Mouse (Mus musculus) heart, postnatal 0 days (tissue): ENCODE data around the gene Gm17428. TPM values are rescaled to one million over a fixed set of nuclear protein-coding genes. Genes with fewer than 3 reads are reported as not detected.

Experiments used
- ATAC-seq: fragments of 200-750 bp; cut with Nextera tagmentation; 2 replicates; pipeline ENCODE4 v1.8.0; 2017; ENCODE audit warnings: low read depth, moderate number of reproducible peaks, moderate library complexity; ENCODE audit not compliant: insufficient read depth
- DNase-seq: peaks from one replicate; pipeline ENCODE4 v3.0.0-alpha.2; 2016; ENCODE audit warnings: low spot score
- H3K27ac ChIP-seq: fragments of 300-500 bp; sonication (generic); 2 replicates; pipeline ENCODE4 v1.5.1; 2014; ENCODE audit warnings: low read depth, mild to moderate bottlenecking
- H3K27me3 ChIP-seq: fragments of 300-500 bp; sonication (generic); 2 replicates; pipeline ENCODE4 v1.6.1; 2014; ENCODE audit warnings: low read length, mixed read lengths; ENCODE audit not compliant: control insufficient read depth, insufficient read depth
- H3K36me3 ChIP-seq: fragments of 300-500 bp; sonication (generic); replicated peaks from 2 replicates; pipeline ENCODE4 v1.6.1; 2014; ENCODE audit warnings: low read length, mixed read lengths; ENCODE audit not compliant: control insufficient read depth, insufficient read depth
- H3K4me1 ChIP-seq: fragments of 300-500 bp; sonication (generic); 2 replicates; pipeline ENCODE4 v1.6.1; 2014; ENCODE audit warnings: antibody characterized with exemption; ENCODE audit not compliant: control insufficient read depth, insufficient read depth
- H3K4me2 ChIP-seq: fragments of 300-500 bp; sonication (generic); 2 replicates; pipeline ENCODE4 v1.6.1; 2014; ENCODE audit warnings: low read depth, mild to moderate bottlenecking, low read length, moderate library complexity
- H3K4me3 ChIP-seq: fragments of 300-500 bp; sonication (generic); 2 replicates; pipeline ENCODE4 v1.5.1; 2014; ENCODE audit warnings: low read depth, low read length
- H3K9ac ChIP-seq: fragments of 300-500 bp; sonication (generic); replicated peaks from 2 replicates; pipeline ENCODE4 v1.6.1; 2014; ENCODE audit warnings: low read depth, low read length, mixed read lengths
- H3K9me3 ChIP-seq: fragments of 300-500 bp; sonication (generic); replicated peaks from 2 replicates; pipeline ENCODE4 v1.6.1; 2016; ENCODE audit warnings: low read length; ENCODE audit not compliant: control insufficient read depth
- CTCF ChIP-seq: IDR thresholded peaks from 2 replicates; pipeline ENCODE4 v1.5.1; 2016; ENCODE audit warnings: antibody characterized with exemption, control low read depth, low read depth
- EP300 ChIP-seq: IDR thresholded peaks from 2 replicates; pipeline ENCODE4 v1.6.1; 2016; ENCODE audit warnings: antibody characterized with exemption, low read depth
- WGBS: fragments of 180-500 bp; shearing (Covaris S2); extraction: QIAGEN DNeasy Blood & Tissue Kit; methylation state at CpG from one replicate; pipeline ENCODE4 v1.1.7; 2014; 5-methylcytosine and 5-hydroxymethylcytosine counted together
- polyA plus RNA-seq: library from polyadenylated mRNA; unstranded; fragments of >200 nt; fragmentation: Nextera tagmentation; extraction: Ambion mirVana; gene quantifications from 2 replicates; pipeline ENCODE4 v1.2.1, GENCODE M21; 2015
- total RNA-seq: library from RNA; depleted of rRNA; stranded (reverse); fragments of >200 nt; gene quantifications from 2 replicates; pipeline ENCODE4 v1.2.3, GENCODE M21; 2014; ENCODE audit warnings: low replicate concordance

Gene Gm17428
- total and polyA plus RNA-seq, 2 experiments from 2014 or later = not detected

- H3K4me1 ChIP-seq = peaks cover 3% of the 10 kb centered on the region; the same call in 1 of the 2 replicates
- TF ChIP-seq CTCF = no peak
- no peak for TF ChIP-seq EP300
- ATAC-seq (peak; percentile 40), DNase-seq (peak; percentile 60)
- H3K4me2 ChIP-seq = peak overlapping the region; percentile 79
- peak overlapping the region; percentile 49 for H3K4me3 ChIP-seq
- peak overlapping the region; percentile 62 for H3K9ac ChIP-seq
- under 1% methylated on average over 27 of the region's 27 CpGs for WGBS
- no peaks in the 10 kb centered on the region for H3K9me3 ChIP-seq
- peaks cover 20% of the 10 kb centered on the region for H3K36me3 ChIP-seq
- H3K27ac ChIP-seq = peak overlapping the region; percentile 98
- H3K27me3 ChIP-seq = no peaks in the 10 kb centered on the region
Measured at GRCm38 (mm10) chr14:55014591-55014990, 37.9 kb downstream of the Gm17428 start.

- ATAC-seq = peak; percentile 91
- H3K4me3 ChIP-seq = peak within 1 kb of the TSS; percentile 78
- peak; percentile 100 for DNase-seq
- WGBS = under 1% methylated on average over 36 of the region's 36 CpGs
- H3K27ac ChIP-seq = peak within 1 kb of the TSS; percentile 98
- 0 out of 2 replicates have a peak, but pooled peaks cover 3% of the 10 kb centered on the region for H3K4me1 ChIP-seq
- no peaks in the 10 kb centered on the region for H3K27me3 ChIP-seq
- peaks cover 20% of the 10 kb centered on the region for H3K36me3 ChIP-seq
- no peaks in the 10 kb centered on the region for H3K9me3 ChIP-seq
- peak within 1 kb of the TSS; percentile 80 for H3K9ac ChIP-seq
- peak within 1 kb of the TSS; percentile 91 for H3K4me2 ChIP-seq
- peak; percentile 94 for TF ChIP-seq EP300
- TF ChIP-seq CTCF = peak; percentile 93
Measured at GRCm38 (mm10) chr14:55014991-55015766, 38.4 kb downstream of the Gm17428 start, which contains the start of gene Ngdn. TSS of gene Ngdn (plus strand) at chr14:55015454.

- WGBS = under 1% methylated on average over 17 of the region's 17 CpGs
- TF ChIP-seq EP300 (no peak), CTCF (no peak)
- Histone ChIP-seq H3K4me3 (peak overlapping the region; percentile 78), H3K36me3 (peaks cover 25% of the 10 kb centered on the region), H3K9ac (peak overlapping the region; percentile 80), H3K27me3 (no peaks in the 10 kb centered on the region), H3K4me1 (0 out of 2 replicates have a peak, but pooled peaks cover 3% of the 10 kb centered on the region), H3K4me2 (peak overlapping the region; percentile 91), H3K9me3 (no peaks in the 10 kb centered on the region), H3K27ac (peak overlapping the region; percentile 82)
- ATAC-seq = peak; percentile 8
- no peak for DNase-seq
Measured at GRCm38 (mm10) chr14:55015767-55016111, 39.0 kb downstream of the Gm17428 start.

GRCm38 (mm10) chr14:55016876-55017275 lies 40.1 kb downstream of the Gm17428 start:
- H3K4me2 ChIP-seq = no peak overlapping the region
- TF ChIP-seq CTCF (no peak), EP300 (no peak)
- H3K36me3 ChIP-seq = peaks cover 36% of the 10 kb centered on the region
- DNase-seq (no peak), ATAC-seq (no peak)
- H3K9me3 ChIP-seq = no peaks in the 10 kb centered on the region
- 0 out of 2 replicates have a peak, but pooled peaks cover 3% of the 10 kb centered on the region for H3K4me1 ChIP-seq
- no peaks in the 10 kb centered on the region for H3K27me3 ChIP-seq
- H3K9ac ChIP-seq = no peak overlapping the region
- H3K4me3 ChIP-seq = no peak overlapping the region
- H3K27ac ChIP-seq = no peak overlapping the region
- 88% methylated on average over 16 of the region's 16 CpGs for WGBS

GRCm38 (mm10) chr14:55020394-55020793 lies 43.7 kb downstream of the Gm17428 start:
- Histone ChIP-seq H3K4me2 (no peak overlapping the region), H3K36me3 (peaks cover 70% of the 10 kb centered on the region), H3K27ac (no peak overlapping the region), H3K27me3 (no peaks in the 10 kb centered on the region), H3K9me3 (no peaks in the 10 kb centered on the region), H3K9ac (no peak overlapping the region), H3K4me3 (no peak overlapping the region), H3K4me1 (0 out of 2 replicates have a peak, but pooled peaks cover 3% of the 10 kb centered on the region)
- 87% methylated on average over 9 of the region's 9 CpGs for WGBS
- no peak for DNase-seq
- TF ChIP-seq EP300 (no peak), CTCF (no peak)
- no peak for ATAC-seq
